Mouse (Mus musculus) E14TG2a.4 (cell line): Measurements from ENCODE around the gene Tpst1.
"Not testable (repeated sequence)": the region's sequence is repeated elsewhere in the genome, so short reads cannot be mapped to it uniquely, and the experiment has no call there.

Experiments used
- H3K27me3 ChIP-seq: 2 replicates; pipeline ENCODE4 v1.6.1; 2014; ENCODE audit warnings: low read length, control low read depth; ENCODE audit not compliant: insufficient read depth
- H3K36me3 ChIP-seq: 2 replicates; pipeline ENCODE4 v1.6.1; 2014; ENCODE audit warnings: low read length, control low read depth; ENCODE audit not compliant: insufficient read depth
- H3K4me1 ChIP-seq: replicated peaks from 2 replicates; pipeline ENCODE4 v1.6.1; 2014; ENCODE audit warnings: low read depth, low read length, control low read depth
- H3K4me3 ChIP-seq: replicated peaks from 2 replicates; pipeline ENCODE4 v1.5.1; 2014; ENCODE audit warnings: mild to moderate bottlenecking, low read length
- H3K9me3 ChIP-seq: 2 replicates; pipeline ENCODE4 v1.6.1; 2014; ENCODE audit warnings: low read length, control low read depth
- CTCF ChIP-seq: conservative IDR thresholded peaks from 2 replicates; pipeline ENCODE4 v1.5.1; 2014; ENCODE audit warnings: low read length
- NANOG ChIP-seq: IDR thresholded peaks from 2 replicates; pipeline ENCODE4 v1.6.1; 2014; ENCODE audit warnings: borderline replicate concordance, low read length, mixed read lengths
- POU5F1 ChIP-seq: IDR thresholded peaks from 2 replicates; pipeline ENCODE4 v1.6.1; 2014; ENCODE audit warnings: low read length, borderline replicate concordance

Tpst1 gene

GRCm38 (mm10) chr5:130036300-130036699 is 36.8 kb upstream of the Tpst1 start:
- H3K27me3 ChIP-seq, H3K4me3 ChIP-seq, H3K9me3 ChIP-seq: not testable (repeated sequence)
- peak; percentile 31 for TF ChIP-seq CTCF
- Histone ChIP-seq H3K4me1 (peaks cover 44% of the 10 kb centered on the region), H3K36me3 (peaks cover 46% of the 10 kb centered on the region)

GRCm38 (mm10) chr5:130037752-130038455 is 35.2 kb upstream of the Tpst1 start:
- Histone ChIP-seq H3K4me1 (peaks cover 28% of the 10 kb centered on the region), H3K4me3 (no peak overlapping the region), H3K36me3 (peaks cover 62% of the 10 kb centered on the region), H3K27me3 (no peaks in the 10 kb centered on the region), H3K9me3 (no peaks in the 10 kb centered on the region)
- TF ChIP-seq CTCF = peak; percentile 82
- no peak for TF ChIP-seq NANOG

GRCm38 (mm10) chr5:130040797-130041196 is 32.3 kb upstream of the Tpst1 start:
- Histone ChIP-seq H3K4me3 (no peak overlapping the region), H3K4me1 (peaks cover 19% of the 10 kb centered on the region), H3K36me3 (peaks cover 78% of the 10 kb centered on the region), H3K27me3 (no peaks in the 10 kb centered on the region), H3K9me3 (no peaks in the 10 kb centered on the region)
- no peak for TF ChIP-seq NANOG
- TF ChIP-seq CTCF = no peak
- no peak for TF ChIP-seq POU5F1

GRCm38 (mm10) chr5:130041262-130041661 is 31.9 kb upstream of the Tpst1 start:
- no peaks in the 10 kb centered on the region for H3K9me3 ChIP-seq
- peaks cover 17% of the 10 kb centered on the region for H3K4me1 ChIP-seq
- TF ChIP-seq CTCF (no peak), POU5F1 (no peak), NANOG (no peak)
- H3K4me3 ChIP-seq = no peak overlapping the region
- H3K27me3 ChIP-seq = no peaks in the 10 kb centered on the region
- peaks cover 83% of the 10 kb centered on the region for H3K36me3 ChIP-seq

GRCm38 (mm10) chr5:130043741-130044140 is 29.4 kb upstream of the Tpst1 start:
- no peak for TF ChIP-seq CTCF
- no peak for TF ChIP-seq POU5F1
- TF ChIP-seq NANOG = no peak

GRCm38 (mm10) chr5:130044201-130044695 is 28.9 kb upstream of the Tpst1 start:
- no peak overlapping the region for H3K4me3 ChIP-seq
- no peaks in the 10 kb centered on the region for H3K27me3 ChIP-seq
- H3K9me3 ChIP-seq = no peaks in the 10 kb centered on the region
- H3K4me1 ChIP-seq = peaks cover 15% of the 10 kb centered on the region
- peaks cover 96% of the 10 kb centered on the region for H3K36me3 ChIP-seq
- TF ChIP-seq CTCF (peak; percentile 50), NANOG (no peak)

More at GRCm38 (mm10) chr5:130043741-130044140, 29.4 kb upstream of the Tpst1 start:
- Histone ChIP-seq H3K4me3 (no peak overlapping the region), H3K4me1 (peaks cover 10% of the 10 kb centered on the region), H3K27me3 (no peaks in the 10 kb centered on the region), H3K36me3 (peaks cover 93% of the 10 kb centered on the region), H3K9me3 (no peaks in the 10 kb centered on the region)

- Histone ChIP-seq H3K27me3 (no peaks in the 10 kb centered on the region), H3K4me1 (peaks cover 15% of the 10 kb centered on the region), H3K4me3 (no peak overlapping the region), H3K36me3 (peaks cover 95% of the 10 kb centered on the region), H3K9me3 (no peaks in the 10 kb centered on the region)
- TF ChIP-seq CTCF (no peak), POU5F1 (no peak), NANOG (no peak)
Observed at GRCm38 (mm10) chr5:130046100-130046499, 27.0 kb upstream of the Tpst1 start.

GRCm38 (mm10) chr5:130046589-130046988 is 26.5 kb upstream of the Tpst1 start:
- Histone ChIP-seq H3K4me3 (no peak overlapping the region), H3K4me1 (peaks cover 20% of the 10 kb centered on the region), H3K27me3 (no peaks in the 10 kb centered on the region), H3K9me3 (no peaks in the 10 kb centered on the region), H3K36me3 (peaks cover 95% of the 10 kb centered on the region)
- TF ChIP-seq NANOG = no peak
- no peak for TF ChIP-seq CTCF
- TF ChIP-seq POU5F1 = no peak

GRCm38 (mm10) chr5:130047013-130047412 is 26.1 kb upstream of the Tpst1 start:
- peaks cover 95% of the 10 kb centered on the region for H3K36me3 ChIP-seq
- H3K9me3 ChIP-seq = no peaks in the 10 kb centered on the region
- H3K4me3 ChIP-seq = no peak overlapping the region
- TF ChIP-seq POU5F1 = no peak
- peak; percentile 85 for TF ChIP-seq CTCF
- H3K27me3 ChIP-seq = no peaks in the 10 kb centered on the region
- peaks cover 22% of the 10 kb centered on the region for H3K4me1 ChIP-seq
